Mouse (Mus musculus): ENCODE measurements around the gene Acot8.

- TF ChIP-seq ZC3H11A (IDR thresholded peaks at IDR 0.05; ENCODE audit: low read depth, low read length) (no peak), GABPA (IDR thresholded peaks at IDR 0.05; ENCODE audit: low read depth, low read length) (no peak), CTCF (IDR thresholded peaks at IDR 0.05 in 2 of 3, conservative IDR thresholded peaks at IDR 0.05 in 1 of 3; ENCODE audit: control insufficient read depth in 1 of 3, insufficient read depth in 1 of 3, low read depth in 2 of 3, low read length in 3 of 3, poor library complexity in 1 of 3, severe bottlenecking in 1 of 3) (no peak), POLR2A (IDR thresholded peaks at IDR 0.05; ENCODE audit: control insufficient read depth in 1 of 2, insufficient read depth in 1 of 2, low read depth in 1 of 2, low read length in 2 of 2, poor library complexity in 1 of 2) (peak; percentile 87 to 99), MYC (IDR thresholded peaks at IDR 0.05; ENCODE audit: low read depth, low read length) (peak; percentile 62; the same call in 1 of the 2 replicates), TBP (IDR thresholded peaks at IDR 0.05; ENCODE audit: low read depth, low read length) (peak; percentile 98), ZKSCAN1 (IDR thresholded peaks at IDR 0.05; ENCODE audit: low read depth, low read length) (no peak)
These were observed at the start of gene Acot8, which contains the start of gene Zswim3 for GRCm38 (mm10) chr2:164804533-164805331.

All from MEL (cell line).